Mouse (Mus musculus) midbrain, embryonic 10.5 days (tissue): ENCODE measurements around the gene Tmem104. TPM values are rescaled to one million over a fixed set of nuclear protein-coding genes. Genes with fewer than 3 reads are reported as not detected.
A peak's percentile ranks its signal among the peaks of the same experiment; 100 is the strongest.

Source experiments
- DNase-seq: peaks from one replicate; pipeline ENCODE4 v3.0.0-alpha.2; 2017; ENCODE audit warnings: low spot score
- H3K27ac ChIP-seq: fragments of 300-500 bp; sonication (generic); replicated peaks from 2 replicates; pipeline ENCODE4 v1.5.1; 2016; ENCODE audit warnings: mild to moderate bottlenecking
- H3K27me3 ChIP-seq: fragments of 300-500 bp; sonication (generic); 2 replicates; pipeline ENCODE4 v1.6.1; 2016; ENCODE audit warnings: low read depth, mild to moderate bottlenecking; ENCODE audit not compliant: poor library complexity, severe bottlenecking
- H3K36me3 ChIP-seq: fragments of 300-500 bp; sonication (generic); 2 replicates; pipeline ENCODE4 v1.6.1; 2016; ENCODE audit warnings: mild to moderate bottlenecking, moderate library complexity
- H3K4me1 ChIP-seq: fragments of 300-500 bp; sonication (generic); 2 replicates; pipeline ENCODE4 v1.6.1; 2016
- H3K4me3 ChIP-seq: fragments of 300-500 bp; sonication (generic); 2 replicates; pipeline ENCODE4 v1.5.1; 2016; ENCODE audit warnings: mild to moderate bottlenecking, moderate library complexity
- H3K9me3 ChIP-seq: fragments of 300-500 bp; sonication (generic); replicated peaks from 2 replicates; pipeline ENCODE4 v1.6.1; 2016; ENCODE audit warnings: mild to moderate bottlenecking
- WGBS: fragments of 180-500 bp; shearing (Covaris S2); methylation state at CpG from one replicate; pipeline ENCODE4 v1.1.7; 2016; 5-methylcytosine and 5-hydroxymethylcytosine counted together
- polyA plus RNA-seq: library from polyadenylated mRNA; unstranded; fragments of >200 nt; fragmentation: Nextera tagmentation; extraction: Ambion mirVana; gene quantifications from 2 replicates; pipeline ENCODE4 v1.2.1, GENCODE M21; 2016

Tmem104 gene
- polyA plus RNA-seq, 1 experiment from 2014 or later = 7.1 TPM

GRCm38 (mm10) chr11:115192180-115192579 is 4.9 kb downstream of the Tmem104 start:
- peaks cover 21% of the 10 kb centered on the region for H3K36me3 ChIP-seq
- H3K27me3 ChIP-seq = no peaks in the 10 kb centered on the region
- peaks cover 22% of the 10 kb centered on the region for H3K4me1 ChIP-seq
- H3K4me3 ChIP-seq = no peak overlapping the region
- H3K9me3 ChIP-seq = no peaks in the 10 kb centered on the region
- no peak overlapping the region for H3K27ac ChIP-seq
- 76% methylated on average over 9 of the region's 9 CpGs for WGBS
- no peak for DNase-seq

- Histone ChIP-seq H3K4me1 (peaks cover 4% of the 10 kb centered on the region; the same call in 1 of the 2 replicates), H3K27ac (no peak overlapping the region), H3K27me3 (no peaks in the 10 kb centered on the region), H3K36me3 (peaks cover 25% of the 10 kb centered on the region), H3K4me3 (no peak overlapping the region), H3K9me3 (no peaks in the 10 kb centered on the region)
- 90% methylated on average over 6 of the region's 6 CpGs for WGBS
- DNase-seq = no peak
These were observed 7.4 kb downstream of the Tmem104 start for GRCm38 (mm10) chr11:115194693-115195092.

- Histone ChIP-seq H3K4me3 (no peak overlapping the region), H3K36me3 (peaks cover 20% of the 10 kb centered on the region), H3K9me3 (no peaks in the 10 kb centered on the region), H3K27me3 (no peaks in the 10 kb centered on the region), H3K4me1 (peaks cover 4% of the 10 kb centered on the region; the same call in 1 of the 2 replicates), H3K27ac (no peak overlapping the region)
- 93% methylated on average over 5 of the region's 5 CpGs for WGBS
- DNase-seq = no peak
These were observed 8.6 kb downstream of the Tmem104 start for GRCm38 (mm10) chr11:115195933-115196332.

GRCm38 (mm10) chr11:115197558-115197957 is 10.3 kb downstream of the Tmem104 start:
- Histone ChIP-seq H3K9me3 (no peaks in the 10 kb centered on the region), H3K4me3 (no peak overlapping the region), H3K27ac (no peak overlapping the region)

GRCm38 (mm10) chr11:115198932-115199384 is 11.7 kb downstream of the Tmem104 start:
- Histone ChIP-seq H3K4me3 (no peak overlapping the region), H3K27me3 (0 out of 2 replicates have a peak, but pooled peaks cover 3% of the 10 kb centered on the region), H3K36me3 (peaks cover 22% of the 10 kb centered on the region), H3K4me1 (no peaks in the 10 kb centered on the region), H3K27ac (no peak overlapping the region), H3K9me3 (no peaks in the 10 kb centered on the region)
- no peak for DNase-seq
- 76% methylated on average over 12 of the region's 12 CpGs for WGBS

More at GRCm38 (mm10) chr11:115197558-115197957, 10.3 kb downstream of the Tmem104 start:
- DNase-seq = no peak
- Histone ChIP-seq H3K27me3 (no peaks in the 10 kb centered on the region), H3K4me1 (no peaks in the 10 kb centered on the region), H3K36me3 (peaks cover 22% of the 10 kb centered on the region)
- WGBS = 84% methylated on average over 8 of the region's 8 CpGs

GRCm38 (mm10) chr11:115200520-115200919 is 13.2 kb downstream of the Tmem104 start:
- 90% methylated on average over 4 of the region's 4 CpGs for WGBS
- Histone ChIP-seq H3K27me3 (0 out of 2 replicates have a peak, but pooled peaks cover 3% of the 10 kb centered on the region), H3K27ac (no peak overlapping the region), H3K9me3 (no peaks in the 10 kb centered on the region), H3K4me3 (no peak overlapping the region), H3K36me3 (peaks cover 32% of the 10 kb centered on the region), H3K4me1 (no peaks in the 10 kb centered on the region)
- no peak for DNase-seq

- Histone ChIP-seq H3K36me3 (peaks cover 44% of the 10 kb centered on the region), H3K27ac (no peak overlapping the region), H3K27me3 (0 out of 2 replicates have a peak, but pooled peaks cover 3% of the 10 kb centered on the region), H3K4me3 (no peak overlapping the region), H3K4me1 (no peaks in the 10 kb centered on the region), H3K9me3 (no peaks in the 10 kb centered on the region)
- whole genome bisulfite sequencing = 15% methylated on average over 12 of the region's 12 CpGs
- DNase-seq = peak; percentile 77
These were observed 15.0 kb downstream of the Tmem104 start for GRCm38 (mm10) chr11:115202316-115202715.

GRCm38 (mm10) chr11:115202756-115203155 is 15.5 kb downstream of the Tmem104 start:
- DNase-seq = no peak
- 95% methylated on average over 9 of the region's 9 CpGs for WGBS
- peaks cover 44% of the 10 kb centered on the region for H3K36me3 ChIP-seq

GRCm38 (mm10) chr11:115208126-115208525 is 20.8 kb downstream of the Tmem104 start:
- DNase-seq = no peak
- Histone ChIP-seq H3K36me3 (peaks cover 42% of the 10 kb centered on the region), H3K27ac (no peak overlapping the region), H3K4me3 (no peak overlapping the region), H3K27me3 (no peaks in the 10 kb centered on the region), H3K9me3 (no peaks in the 10 kb centered on the region), H3K4me1 (peaks cover 30% of the 10 kb centered on the region)
- WGBS = 90% methylated on average over 12 of the region's 12 CpGs

More at GRCm38 (mm10) chr11:115202756-115203155, 15.5 kb downstream of the Tmem104 start:
- Histone ChIP-seq H3K4me3 (no peak overlapping the region), H3K27ac (no peak overlapping the region), H3K27me3 (0 out of 2 replicates have a peak, but pooled peaks cover 3% of the 10 kb centered on the region), H3K9me3 (no peaks in the 10 kb centered on the region), H3K4me1 (no peaks in the 10 kb centered on the region)

GRCm38 (mm10) chr11:115208776-115209732 is 21.8 kb downstream of the Tmem104 start:
- H3K4me3 ChIP-seq = no peak overlapping the region
- peak overlapping the region; percentile 38 for H3K27ac ChIP-seq
- H3K27me3 ChIP-seq = no peaks in the 10 kb centered on the region
- H3K36me3 ChIP-seq = peaks cover 42% of the 10 kb centered on the region
- WGBS = 78% methylated on average over 25 of the region's 25 CpGs
- H3K9me3 ChIP-seq = no peaks in the 10 kb centered on the region
- no peak for DNase-seq
- H3K4me1 ChIP-seq = peaks cover 34% of the 10 kb centered on the region

- Histone ChIP-seq H3K27ac (peak overlapping the region; percentile 38), H3K36me3 (peaks cover 37% of the 10 kb centered on the region), H3K27me3 (no peaks in the 10 kb centered on the region), H3K9me3 (no peaks in the 10 kb centered on the region), H3K4me1 (peaks cover 36% of the 10 kb centered on the region), H3K4me3 (no peak overlapping the region)
- 83% methylated on average over 7 of the region's 7 CpGs for WGBS
- DNase-seq = no peak
These were observed 22.7 kb downstream of the Tmem104 start for GRCm38 (mm10) chr11:115209958-115210357.

- H3K9me3 ChIP-seq = no peaks in the 10 kb centered on the region
These were observed 24.8 kb downstream of the Tmem104 start for GRCm38 (mm10) chr11:115212116-115212515.

GRCm38 (mm10) chr11:115215123-115215522 is 27.8 kb downstream of the Tmem104 start:
- no peak for DNase-seq
- Histone ChIP-seq H3K27me3 (no peaks in the 10 kb centered on the region), H3K9me3 (no peaks in the 10 kb centered on the region), H3K4me3 (no peak overlapping the region), H3K27ac (no peak overlapping the region), H3K4me1 (peaks cover 43% of the 10 kb centered on the region), H3K36me3 (peaks cover 5% of the 10 kb centered on the region; the same call in 1 of the 2 replicates)
- WGBS = 44% methylated on average over 5 of the region's 5 CpGs

More at GRCm38 (mm10) chr11:115212116-115212515, 24.8 kb downstream of the Tmem104 start:
- Histone ChIP-seq H3K4me1 (peaks cover 41% of the 10 kb centered on the region), H3K27me3 (no peaks in the 10 kb centered on the region), H3K27ac (no peak overlapping the region), H3K4me3 (no peak overlapping the region), H3K36me3 (peaks cover 23% of the 10 kb centered on the region)
- 65% methylated on average over 13 of the region's 13 CpGs for WGBS
- DNase-seq = no peak
